Mouse (Mus musculus): ENCODE data around the gene Dyrk1a.

DNA sequence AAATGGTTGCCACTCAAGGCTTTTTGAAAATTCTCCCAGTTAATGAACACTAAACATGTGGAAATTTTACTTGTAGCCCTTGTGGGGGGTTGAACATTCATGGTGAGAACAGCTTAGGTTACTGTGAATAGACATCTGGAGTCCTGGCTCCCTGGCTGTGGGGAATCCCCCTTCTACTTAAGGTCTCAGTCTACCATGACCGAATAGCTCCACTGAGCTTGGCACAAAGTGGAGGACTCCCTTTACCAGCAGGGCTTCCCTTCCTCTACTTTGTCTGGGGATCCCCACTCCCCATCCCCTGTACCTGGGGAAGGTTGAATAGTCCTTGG, 167.5 kb downstream of the Dyrk1a start:
- TF ChIP-seq CTCF (IDR thresholded peaks at IDR 0.05; ENCODE audit: control insufficient read depth, insufficient read depth, low read length) (no peak), POLR2A (IDR thresholded peaks at IDR 0.05; ENCODE audit: borderline replicate concordance, control insufficient read depth, low read depth, low read length) (no peak)
